Mouse (Mus musculus) A20 (cell line): ENCODE data around the gene E2f8.

Experiments used
- DNase-seq: peaks from one replicate; pipeline ENCODE4 v3.0.0-alpha.2; 2011; ENCODE audit warnings: low read depth, low spot score

Gene E2f8

GRCm38 (mm10) chr7:48891029-48891428, 9.6 kb upstream of the E2f8 start:
- DNase-seq: no peak

- no peak for DNase-seq
Measured at GRCm38 (mm10) chr7:48888751-48889150, 7.4 kb upstream of the E2f8 start.

DNA sequence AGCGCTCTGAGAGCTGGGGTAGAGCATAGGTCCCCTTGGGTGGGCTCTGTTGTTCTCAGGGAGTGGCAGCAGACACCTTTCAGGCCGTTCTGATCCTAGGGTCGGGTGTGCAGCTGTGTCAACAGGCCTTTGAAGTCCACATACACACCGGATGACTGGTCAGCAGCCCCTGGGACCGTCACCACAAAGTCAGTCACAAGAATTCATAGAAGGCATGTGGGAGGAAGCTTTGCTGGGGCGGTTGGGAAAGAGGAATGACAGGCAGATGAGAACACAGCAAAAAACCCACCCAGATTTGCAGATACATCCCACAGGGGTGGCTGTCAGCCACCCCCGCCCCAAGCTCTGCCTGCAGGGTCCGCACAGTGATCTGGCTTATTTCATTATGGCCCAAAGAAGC, 6.6 kb upstream of the E2f8 start:
- DNase-seq: no peak

- DNase-seq: no peak
Measured at GRCm38 (mm10) chr7:48884266-48884611, 2.8 kb upstream of the E2f8 start.

- no peak for DNase-seq
Measured at GRCm38 (mm10) chr7:48883525-48884265, 2.3 kb upstream of the E2f8 start.

DNA sequence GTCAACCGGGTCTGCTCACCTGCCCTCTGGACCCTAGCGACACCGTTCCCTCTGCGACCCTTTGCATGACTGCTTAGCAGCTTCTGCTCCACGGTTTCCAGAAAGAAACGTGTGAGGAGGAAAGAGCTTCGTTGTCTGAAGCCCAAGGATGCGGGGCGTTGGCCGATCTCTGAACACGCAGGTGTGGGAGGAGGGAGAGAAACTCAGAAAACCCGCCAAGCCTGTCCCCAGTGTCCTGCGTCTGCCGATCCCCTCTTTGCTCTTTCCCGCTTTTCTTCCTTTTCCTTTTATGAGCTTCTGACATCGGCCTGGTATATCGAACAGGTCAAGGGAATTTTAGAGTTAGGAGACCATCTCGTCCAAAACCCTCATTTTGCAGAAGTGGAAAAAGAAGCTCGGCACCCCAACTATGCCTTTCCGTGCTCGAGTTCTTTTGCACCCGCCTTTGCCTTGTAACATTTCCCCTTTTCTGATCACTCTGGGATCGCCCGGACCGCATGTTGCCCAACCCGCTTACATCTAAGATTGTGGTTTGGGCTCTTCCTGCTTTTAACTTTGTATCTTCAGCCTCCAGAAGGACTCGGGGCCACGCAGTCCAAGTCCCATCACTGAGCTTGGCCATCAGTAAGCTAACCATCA, 694 bp upstream of the E2f8 start:
- DNase-seq: peak; percentile 63

DNA sequence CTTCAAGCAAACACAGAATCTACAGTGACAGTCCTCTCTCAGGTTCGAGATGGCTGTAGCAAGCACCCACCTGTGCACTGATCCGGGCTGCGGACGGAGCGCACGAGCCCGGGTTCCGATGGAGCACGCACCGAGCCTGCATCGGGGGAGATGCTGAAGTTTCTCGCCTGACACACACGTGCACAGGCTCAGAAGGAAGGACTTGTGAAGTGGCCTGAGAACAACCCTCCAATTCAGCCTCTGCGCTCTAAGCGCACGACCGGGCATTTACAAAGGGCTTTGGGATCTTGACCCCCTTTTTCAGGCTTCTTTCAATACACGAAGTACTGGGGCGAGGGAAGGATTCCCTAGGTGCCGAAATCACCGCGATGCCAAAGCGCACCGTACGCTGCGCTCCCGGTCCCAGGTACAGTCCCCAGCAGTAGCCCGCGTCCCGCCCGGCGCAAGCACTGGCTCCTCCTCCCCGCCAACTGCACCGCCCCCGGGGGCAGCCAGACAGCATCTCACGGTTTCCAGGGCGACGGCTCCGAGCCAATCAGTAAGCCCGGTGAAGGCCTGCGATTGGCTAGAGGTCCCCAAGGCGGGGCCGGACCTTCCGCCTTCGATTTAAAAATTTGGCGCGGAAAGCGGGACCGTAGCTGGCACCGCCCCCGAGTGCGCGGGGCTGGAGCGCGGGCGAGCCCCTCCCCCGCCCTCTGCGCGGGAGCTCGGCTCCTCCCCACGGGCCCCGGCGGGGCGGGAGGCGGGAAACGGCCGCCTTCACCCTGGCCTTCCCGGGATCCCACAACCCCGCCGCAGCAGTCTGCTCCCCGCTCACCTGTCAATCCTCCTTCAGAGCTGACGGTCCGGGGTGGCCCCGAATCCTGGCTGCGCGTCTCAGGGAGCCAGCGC, 560 bp downstream of the E2f8 start:
- DNase-seq: peak; percentile 99

DNA sequence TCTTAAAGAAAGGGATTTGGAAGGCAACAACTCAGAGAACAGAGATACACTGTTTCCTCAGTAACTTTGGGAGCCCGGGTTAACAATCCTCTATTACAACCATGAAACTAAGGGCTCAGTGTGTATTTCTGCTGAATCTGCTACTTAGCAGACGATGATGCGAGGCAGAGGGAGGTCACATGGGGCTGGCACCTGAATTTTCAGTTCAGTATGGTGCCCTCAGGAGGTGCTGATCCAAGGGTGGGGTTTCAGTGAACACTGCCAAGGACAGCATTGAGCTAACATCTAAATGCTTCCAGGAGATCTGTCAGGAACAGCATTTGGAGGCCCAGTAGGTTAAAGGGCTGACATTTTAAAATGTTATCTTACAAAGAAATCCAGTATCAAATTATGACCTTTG, 1.8 kb downstream of the E2f8 start:
- peak; percentile 62 for DNase-seq

GRCm38 (mm10) chr7:48877786-48878390, 3.5 kb downstream of the E2f8 start:
- no peak for DNase-seq

- DNase-seq: peak; percentile 49
Measured at GRCm38 (mm10) chr7:48876526-48876925, 4.9 kb downstream of the E2f8 start.

DNA sequence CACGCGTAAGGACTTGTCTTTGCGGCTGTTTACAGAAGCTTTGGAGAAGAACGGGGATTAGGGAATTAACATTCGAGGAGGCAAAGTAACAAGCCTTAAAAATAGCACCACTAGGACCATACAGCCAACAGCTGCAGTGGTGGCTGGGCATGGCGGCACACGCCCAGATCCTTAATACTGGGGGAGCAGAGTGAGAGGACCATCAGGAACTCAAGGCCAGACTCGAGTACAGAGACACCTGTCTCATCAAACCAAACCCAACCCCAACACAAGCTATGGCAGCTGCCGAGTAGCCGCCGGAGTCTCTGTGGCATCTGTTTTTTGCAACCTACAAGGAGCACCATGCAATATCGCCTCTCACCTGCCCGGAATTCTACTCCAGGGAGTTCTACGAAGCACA, 6.3 kb downstream of the E2f8 start:
- DNase-seq: no peak

- no peak for DNase-seq
Measured at GRCm38 (mm10) chr7:48871292-48871691, 10.1 kb downstream of the E2f8 start.

DNA sequence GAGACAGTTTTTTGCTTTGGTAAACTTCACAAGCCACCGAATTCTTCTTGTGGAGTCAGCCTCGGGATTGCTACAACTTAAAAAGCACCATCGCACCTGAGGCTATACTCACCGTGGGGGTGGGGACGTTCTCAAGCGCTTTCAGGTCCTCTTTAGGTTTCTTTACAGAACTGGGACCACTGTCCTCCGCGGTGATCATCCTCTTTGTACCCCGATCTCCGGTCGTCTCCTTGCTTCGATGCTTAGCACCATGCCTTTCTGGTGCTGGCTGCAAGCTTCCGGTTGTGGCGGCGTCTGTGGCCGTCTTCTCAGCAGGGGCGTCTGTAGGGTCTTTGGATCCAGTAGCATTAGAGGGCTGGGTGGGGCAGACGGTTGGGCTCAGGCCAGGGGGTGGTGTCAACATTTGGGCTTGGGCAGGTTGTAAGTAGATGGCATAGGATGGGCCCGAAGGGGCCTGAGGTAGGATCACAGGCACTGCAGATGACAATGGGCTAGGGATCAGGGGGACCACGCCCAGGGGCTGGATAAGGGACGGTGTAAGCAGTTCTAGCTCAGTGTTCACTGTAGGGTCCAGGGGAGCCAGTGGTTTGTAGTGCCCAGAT, 10.7 kb downstream of the E2f8 start:
- no peak for DNase-seq

DNA sequence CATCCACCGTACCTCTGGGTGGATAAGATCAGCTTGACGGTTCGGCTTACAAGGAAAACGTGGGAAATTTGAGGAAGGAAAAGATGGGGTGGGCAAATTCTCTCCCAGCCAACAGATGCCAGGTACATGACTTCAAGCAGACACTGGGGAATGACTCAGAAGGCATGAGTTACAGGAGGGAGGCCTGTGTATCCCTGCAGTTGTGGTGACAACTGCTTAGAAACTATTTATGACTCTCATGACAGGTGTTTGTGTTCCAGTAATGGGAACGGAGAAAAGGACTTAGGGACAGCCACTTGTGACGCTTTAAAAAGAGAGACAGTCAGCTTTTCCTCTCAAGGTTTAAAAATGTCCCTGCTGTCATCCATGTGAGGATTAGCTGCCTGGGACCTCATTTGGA, 11.3 kb downstream of the E2f8 start:
- DNase-seq: no peak

- no peak for DNase-seq
Measured at GRCm38 (mm10) chr7:48867576-48867975, 13.8 kb downstream of the E2f8 start.

- peak; percentile 15 for DNase-seq
Measured at GRCm38 (mm10) chr7:48864671-48865458, 16.5 kb downstream of the E2f8 start.

DNA sequence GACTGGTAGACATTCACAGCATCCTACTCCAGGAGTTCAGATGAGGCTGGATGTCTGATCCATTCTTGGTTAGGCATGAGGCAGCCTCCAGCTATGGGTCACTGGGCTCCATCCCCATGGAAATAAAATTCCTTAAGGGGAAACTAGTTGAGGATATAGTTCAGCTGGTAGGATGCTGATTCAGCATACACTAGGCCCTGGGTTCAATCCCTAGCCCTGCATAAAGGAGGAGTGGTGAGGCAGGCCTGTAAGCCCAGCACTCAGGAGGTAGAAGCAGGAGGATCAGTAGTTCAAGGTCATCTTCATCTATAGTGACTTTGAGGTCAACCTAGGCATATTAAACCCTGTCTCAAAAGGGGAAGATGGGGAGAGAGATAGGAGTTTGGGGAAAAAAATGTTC, 17.2 kb downstream of the E2f8 start:
- no peak for DNase-seq

GRCm38 (mm10) chr7:48861796-48862195, 19.6 kb downstream of the E2f8 start:
- no peak for DNase-seq

DNA sequence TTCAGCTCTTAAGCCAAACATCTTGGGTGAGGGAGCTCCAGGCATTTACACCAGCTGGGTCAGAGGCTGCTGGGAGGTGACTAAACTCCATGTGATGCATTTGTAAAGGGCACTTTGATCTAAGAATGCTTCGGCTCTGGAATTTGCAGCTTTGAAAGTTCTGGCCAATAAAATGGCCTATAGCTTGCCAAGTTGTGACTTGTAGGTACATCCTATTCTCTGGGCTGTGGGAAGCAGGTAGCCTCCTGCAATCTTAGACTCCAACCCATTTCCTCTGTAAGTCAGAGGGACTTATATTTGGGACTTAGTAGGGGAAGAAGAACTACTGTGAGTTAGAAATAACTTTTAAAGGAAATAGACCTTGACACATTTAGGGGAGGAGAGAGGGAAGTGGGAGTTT, 20.4 kb downstream of the E2f8 start:
- no peak for DNase-seq

DNA sequence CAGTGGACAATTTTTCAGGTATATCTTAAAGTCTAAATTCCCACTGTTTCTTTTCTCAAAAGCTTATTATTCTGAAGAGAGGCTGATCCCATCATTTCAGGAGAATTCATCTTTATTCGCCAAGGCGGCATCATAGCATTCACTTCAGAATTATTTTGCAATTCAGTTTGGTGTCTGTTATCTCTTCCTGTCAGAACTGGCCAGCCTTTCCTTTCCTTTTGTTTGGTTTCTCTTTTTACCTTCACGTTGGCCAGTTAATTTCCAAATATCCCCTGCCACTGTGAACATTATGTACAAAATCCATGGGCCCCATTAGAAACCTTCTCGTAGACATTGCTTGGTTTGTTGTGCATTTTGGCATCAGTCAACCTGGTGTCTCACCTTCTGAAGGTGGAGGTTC, 22.0 kb downstream of the E2f8 start:
- no peak for DNase-seq

DNA sequence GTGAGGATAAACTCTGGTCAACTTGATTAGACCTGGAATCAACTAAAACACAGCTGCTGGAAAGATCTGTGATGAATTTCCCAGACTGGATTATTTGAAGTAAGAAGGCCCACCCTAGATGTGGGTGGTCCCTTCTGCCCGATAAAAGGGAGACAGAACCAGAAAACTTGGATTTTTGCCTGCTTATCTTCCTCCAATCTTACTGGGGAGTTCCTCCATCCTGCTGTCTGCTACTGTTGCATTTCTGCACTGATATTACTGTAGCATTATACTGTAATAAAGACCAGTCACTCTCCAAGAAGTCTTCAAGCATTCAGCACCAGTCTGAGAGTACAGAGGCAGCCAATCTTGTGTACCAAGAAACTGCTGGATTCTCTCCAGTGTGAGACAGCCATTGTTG, 23.1 kb downstream of the E2f8 start:
- DNase-seq: no peak
